Mouse (Mus musculus): Measurements from ENCODE around the gene Treh. TPM values are rescaled to one million over a fixed set of nuclear protein-coding genes. Genes with fewer than 3 reads are reported as not detected.
A peak's percentile ranks its signal among the peaks of the same experiment; 100 is the strongest.

The Treh gene
- polyA plus RNA-seq, 2 experiments: not detected

DNA sequence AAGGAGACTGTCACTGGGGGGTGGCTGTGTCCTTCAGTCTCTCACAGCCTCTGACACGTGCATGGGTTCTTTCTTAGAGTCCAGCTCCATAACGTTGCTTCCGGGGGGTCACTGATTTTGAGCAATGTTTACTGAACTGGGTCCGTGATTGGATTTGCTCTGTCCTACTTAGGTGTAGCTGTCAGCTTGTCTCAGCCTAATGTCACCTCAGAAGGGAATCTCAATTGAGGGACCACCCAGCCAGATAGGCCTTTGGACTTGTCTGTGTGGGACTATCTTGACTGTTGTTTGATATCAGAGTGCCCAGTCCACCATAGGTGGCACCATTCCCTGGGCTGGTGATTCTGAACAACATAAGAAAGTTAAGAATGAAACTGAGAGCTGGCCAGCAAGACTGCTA lies 19.1 kb upstream of the Treh start:
- Histone ChIP-seq H3K9me3 (ENCODE audit: control insufficient read depth, low read length) (no peaks in the 10 kb centered on the region), H3K27ac (replicated peaks; ENCODE audit: low read depth, low read length) (no peak overlapping the region), H3K4me1 (ENCODE audit: control insufficient read depth, insufficient read depth, low read length) (no peaks in the 10 kb centered on the region), H3K27me3 (ENCODE audit: control insufficient read depth, insufficient read depth, low read length) (no peaks in the 10 kb centered on the region), H3K36me3 (ENCODE audit: control insufficient read depth, insufficient read depth, low read length) (no peaks in the 10 kb centered on the region), H3K4me3 (replicated peaks; ENCODE audit: low read length) (no peak overlapping the region), H3K9ac (ENCODE audit: low read depth, low read length, severe bottlenecking) (no peak overlapping the region), H3K4me2 (replicated peaks; ENCODE audit: low read depth, low read length, severe bottlenecking) (no peak overlapping the region)
- TF ChIP-seq POLR2A (IDR thresholded peaks at IDR 0.05; ENCODE audit: borderline replicate concordance, extremely low read depth, insufficient read depth, insufficient read length): no peak
- ATAC-seq (ENCODE audit: low FRiP score, low read depth): no peak
- 73% methylated on average over 4 of the region's 4 CpGs for WGBS
- DNase-seq (ENCODE audit: low spot score): no peak

DNA sequence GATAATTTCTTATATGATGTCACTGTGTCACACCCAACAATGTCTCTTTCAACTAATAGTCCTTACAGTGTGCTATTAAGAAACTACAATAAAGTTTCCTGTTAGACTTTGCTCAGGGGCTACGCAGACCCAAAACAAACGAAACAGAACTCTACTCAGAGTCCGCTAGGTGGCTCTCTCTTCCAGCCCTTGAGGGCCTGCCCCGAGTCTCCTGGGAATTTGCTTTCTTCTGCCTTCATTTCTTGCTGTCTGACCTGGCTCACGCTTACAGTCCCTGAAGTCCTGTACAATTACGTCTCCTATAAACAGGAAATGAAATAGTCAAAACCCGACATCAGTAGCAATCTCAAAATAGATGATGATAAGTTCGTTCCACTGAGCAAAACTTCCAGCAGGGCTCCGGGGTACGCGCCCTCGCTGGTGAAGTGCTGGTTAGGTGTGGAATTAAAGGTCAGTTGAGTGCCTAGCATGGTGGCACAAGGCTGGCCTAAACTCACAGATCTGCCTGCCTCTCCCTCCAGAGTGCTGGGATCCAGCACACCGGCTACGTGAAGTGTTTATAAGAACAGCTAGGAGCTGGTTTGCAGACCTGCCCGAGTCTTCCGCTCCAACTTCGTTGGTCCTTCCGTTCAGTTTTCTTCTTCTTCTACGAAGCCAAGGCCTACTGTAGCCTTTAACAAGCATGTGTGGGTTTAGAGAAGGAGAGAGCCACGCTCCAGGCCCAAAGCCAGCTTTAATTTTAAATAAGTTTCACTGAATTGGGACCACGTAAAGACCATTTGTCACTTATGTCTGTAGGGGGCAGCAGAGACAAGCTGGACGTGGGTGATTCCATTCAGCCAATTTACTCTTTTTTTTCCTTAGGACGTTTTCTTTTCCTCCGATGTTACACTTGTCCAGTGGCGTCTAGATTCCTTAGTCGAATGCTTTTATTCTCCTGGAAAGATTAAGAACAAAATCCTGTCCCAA lies 17.7 kb upstream of the Treh start:
- DNase-seq (ENCODE audit: low spot score) (peak; percentile 94), ATAC-seq (ENCODE audit: low FRiP score, low read depth) (peak; percentile 28; the same call in 1 of the 2 replicates)
- no peaks in the 10 kb centered on the region for H3K9me3 ChIP-seq (ENCODE audit: control insufficient read depth, low read length)
- 26% methylated on average over 26 of the region's 26 CpGs for WGBS
- 0 out of 2 replicates have a peak overlapping the region, but pooled peaks have one; percentile 5 for H3K9ac ChIP-seq (ENCODE audit: low read depth, low read length, severe bottlenecking)
- no peak for TF ChIP-seq POLR2A (IDR thresholded peaks at IDR 0.05; ENCODE audit: borderline replicate concordance, extremely low read depth, insufficient read depth, insufficient read length)
- H3K27ac ChIP-seq (replicated peaks; ENCODE audit: low read depth, low read length): no peak overlapping the region
- H3K4me3 ChIP-seq (replicated peaks; ENCODE audit: low read length): no peak overlapping the region; the same call in 1 of the 2 replicates
- no peaks in the 10 kb centered on the region for H3K36me3 ChIP-seq (ENCODE audit: control insufficient read depth, insufficient read depth, low read length)
- H3K27me3 ChIP-seq (ENCODE audit: control insufficient read depth, insufficient read depth, low read length): no peaks in the 10 kb centered on the region
- H3K4me2 ChIP-seq (replicated peaks; ENCODE audit: low read depth, low read length, severe bottlenecking): peak overlapping the region; percentile 32
- no peaks in the 10 kb centered on the region for H3K4me1 ChIP-seq (ENCODE audit: control insufficient read depth, insufficient read depth, low read length)

DNA sequence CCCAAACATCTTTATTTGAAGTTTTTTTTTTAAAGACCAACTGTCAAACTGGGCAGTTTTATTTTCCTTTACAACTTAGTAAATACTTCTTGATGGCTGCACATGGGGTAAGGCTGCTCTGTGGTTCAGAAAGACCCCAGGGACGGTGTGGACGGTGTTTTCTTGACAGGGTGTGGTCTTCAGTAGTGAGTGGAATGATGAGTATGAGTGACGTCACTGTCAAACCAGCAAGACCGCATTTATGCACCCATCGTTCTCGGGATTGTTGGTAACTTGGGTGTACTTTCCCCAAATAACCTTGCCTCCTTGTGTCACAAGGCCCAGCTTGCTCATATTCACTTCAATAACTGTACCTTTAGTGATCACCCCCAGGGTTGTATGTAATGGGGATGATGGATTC lies 9.3 kb upstream of the Treh start:
- 85% methylated on average over 6 of the region's 6 CpGs for WGBS
- Histone ChIP-seq H3K27ac (replicated peaks; ENCODE audit: low read depth, low read length) (no peak overlapping the region), H3K4me1 (ENCODE audit: control insufficient read depth, insufficient read depth, low read length) (no peaks in the 10 kb centered on the region), H3K4me3 (replicated peaks; ENCODE audit: low read length) (no peak overlapping the region), H3K27me3 (ENCODE audit: control insufficient read depth, insufficient read depth, low read length) (no peaks in the 10 kb centered on the region), H3K9ac (ENCODE audit: low read depth, low read length, severe bottlenecking) (no peak overlapping the region), H3K36me3 (ENCODE audit: control insufficient read depth, insufficient read depth, low read length) (no peaks in the 10 kb centered on the region), H3K4me2 (replicated peaks; ENCODE audit: low read depth, low read length, severe bottlenecking) (no peak overlapping the region), H3K9me3 (ENCODE audit: control insufficient read depth, low read length) (no peaks in the 10 kb centered on the region)
- ATAC-seq (ENCODE audit: low FRiP score, low read depth) (no peak), DNase-seq (ENCODE audit: low spot score) (no peak)
- TF ChIP-seq POLR2A (IDR thresholded peaks at IDR 0.05; ENCODE audit: borderline replicate concordance, extremely low read depth, insufficient read depth, insufficient read length): no peak

DNA sequence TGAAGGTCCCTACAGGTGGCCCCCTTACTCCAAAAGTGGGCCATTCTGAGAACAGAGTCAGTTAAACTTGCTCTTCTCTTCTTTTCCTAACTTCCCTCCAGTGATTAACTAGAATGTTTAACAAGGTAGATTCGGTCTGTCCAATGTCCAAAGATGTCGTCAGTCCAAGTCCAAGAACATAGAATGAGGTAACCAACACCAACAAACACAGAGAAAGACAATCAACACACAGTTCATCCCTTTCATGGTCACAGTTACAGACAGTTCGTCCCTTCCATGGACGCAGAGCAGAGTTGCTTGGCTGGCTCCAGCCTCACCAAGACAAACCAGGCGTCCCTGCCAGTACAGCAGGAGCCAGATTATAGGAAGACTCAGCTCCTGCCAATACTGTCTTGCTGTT lies 1.6 kb upstream of the Treh start:
- H3K27me3 ChIP-seq (ENCODE audit: control insufficient read depth, insufficient read depth, low read length): no peaks in the 10 kb centered on the region
- H3K9me3 ChIP-seq (ENCODE audit: control insufficient read depth, low read length): no peaks in the 10 kb centered on the region
- H3K4me1 ChIP-seq (ENCODE audit: control insufficient read depth, insufficient read depth, low read length): no peaks in the 10 kb centered on the region
- no peak overlapping the region for H3K9ac ChIP-seq (ENCODE audit: low read depth, low read length, severe bottlenecking)
- no peak for DNase-seq (ENCODE audit: low spot score)
- WGBS: 91% methylated on average over 5 of the region's 5 CpGs
- no peak for TF ChIP-seq POLR2A (IDR thresholded peaks at IDR 0.05; ENCODE audit: borderline replicate concordance, extremely low read depth, insufficient read depth, insufficient read length)
- H3K27ac ChIP-seq (replicated peaks; ENCODE audit: low read depth, low read length): no peak overlapping the region
- no peak overlapping the region for H3K4me2 ChIP-seq (replicated peaks; ENCODE audit: low read depth, low read length, severe bottlenecking)
- H3K4me3 ChIP-seq (replicated peaks; ENCODE audit: low read length): no peak overlapping the region
- no peaks in the 10 kb centered on the region for H3K36me3 ChIP-seq (ENCODE audit: control insufficient read depth, insufficient read depth, low read length)
- no peak for ATAC-seq (ENCODE audit: low FRiP score, low read depth)

DNA sequence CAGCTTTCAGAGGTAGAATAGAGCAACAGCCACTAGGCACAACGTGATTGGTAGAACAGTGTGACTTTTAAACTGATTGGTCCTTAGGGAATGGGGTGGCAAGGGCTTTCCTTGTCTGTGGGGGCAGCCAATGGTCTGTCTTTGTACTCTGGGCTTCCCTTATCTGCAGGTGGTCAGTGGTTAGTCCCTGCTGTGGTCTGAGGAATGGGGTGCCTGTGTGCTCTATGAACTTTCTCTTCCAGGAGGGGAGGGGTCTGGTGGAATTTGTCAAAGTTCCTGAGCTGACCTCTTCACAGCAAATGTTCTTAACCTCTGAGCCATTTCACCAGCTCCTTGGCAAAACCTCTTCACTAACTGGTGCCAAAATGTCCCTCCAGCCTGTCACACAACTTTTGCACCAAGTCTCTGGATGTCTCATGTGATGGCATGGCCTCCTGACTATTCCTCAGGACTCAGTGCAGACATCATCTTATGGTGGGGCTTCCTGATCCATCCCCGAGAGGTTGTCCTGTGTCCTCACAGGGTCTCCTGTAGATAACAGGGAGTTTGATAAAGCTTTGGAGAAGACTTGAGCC lies 655 bp upstream of the Treh start:
- no peak overlapping the region for H3K4me2 ChIP-seq (replicated peaks; ENCODE audit: low read depth, low read length, severe bottlenecking)
- ATAC-seq (ENCODE audit: low FRiP score, low read depth) (no peak), DNase-seq (ENCODE audit: low spot score) (no peak)
- H3K4me3 ChIP-seq (replicated peaks; ENCODE audit: low read length): no peak overlapping the region
- no peaks in the 10 kb centered on the region for H3K9me3 ChIP-seq (ENCODE audit: control insufficient read depth, low read length)
- H3K36me3 ChIP-seq (ENCODE audit: control insufficient read depth, insufficient read depth, low read length): no peaks in the 10 kb centered on the region
- H3K27ac ChIP-seq (replicated peaks; ENCODE audit: low read depth, low read length): no peak overlapping the region
- WGBS: 73% methylated on average over 2 of the region's 2 CpGs
- no peaks in the 10 kb centered on the region for H3K27me3 ChIP-seq (ENCODE audit: control insufficient read depth, insufficient read depth, low read length)
- no peak overlapping the region for H3K9ac ChIP-seq (ENCODE audit: low read depth, low read length, severe bottlenecking)
- no peaks in the 10 kb centered on the region for H3K4me1 ChIP-seq (ENCODE audit: control insufficient read depth, insufficient read depth, low read length)
- TF ChIP-seq POLR2A (IDR thresholded peaks at IDR 0.05; ENCODE audit: borderline replicate concordance, extremely low read depth, insufficient read depth, insufficient read length): no peak
